Mouse (Mus musculus) c-Kit-positive CD71-negative TER-119-negative erythroid progenitor cells, embryonic 14.5 days (primary cell): ENCODE measurements at regions not wholly inside any gene's neighbourhood (a gene's known extent, or its start where the extent isn't known, plus 50 kb on each side); places are given as distances from the start of the nearest gene placed in this dataset.
"Not testable (repeated sequence)": the region's sequence is repeated elsewhere in the genome, so short reads cannot be mapped to it uniquely, and the experiment has no call there.

ENCODE experiments used
- DNase-seq: peaks from one replicate; pipeline ENCODE4 v3.0.0-alpha.2; 2013; ENCODE audit warnings: low read depth

DNA sequence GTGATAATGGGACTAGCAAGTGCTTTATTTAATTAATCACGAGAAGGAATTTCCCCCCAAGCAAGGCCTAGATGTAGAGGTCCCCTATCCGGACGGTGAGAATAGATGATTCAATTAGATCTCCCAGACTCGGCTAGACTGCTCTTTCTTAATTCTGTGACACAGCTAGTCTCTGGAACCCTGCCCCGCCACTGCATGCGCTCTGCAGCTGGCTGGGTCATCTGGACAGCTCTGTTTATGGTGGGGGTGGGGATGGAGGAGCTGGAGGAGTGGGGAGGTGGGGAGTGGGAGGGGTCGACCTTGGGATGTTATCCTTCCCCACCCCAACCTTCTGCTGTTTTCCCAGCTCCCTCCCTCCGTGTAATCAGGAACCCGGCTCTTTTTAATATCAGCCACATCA is 147.5 kb upstream of the Sfswap start:
- no peak for DNase-seq

DNA sequence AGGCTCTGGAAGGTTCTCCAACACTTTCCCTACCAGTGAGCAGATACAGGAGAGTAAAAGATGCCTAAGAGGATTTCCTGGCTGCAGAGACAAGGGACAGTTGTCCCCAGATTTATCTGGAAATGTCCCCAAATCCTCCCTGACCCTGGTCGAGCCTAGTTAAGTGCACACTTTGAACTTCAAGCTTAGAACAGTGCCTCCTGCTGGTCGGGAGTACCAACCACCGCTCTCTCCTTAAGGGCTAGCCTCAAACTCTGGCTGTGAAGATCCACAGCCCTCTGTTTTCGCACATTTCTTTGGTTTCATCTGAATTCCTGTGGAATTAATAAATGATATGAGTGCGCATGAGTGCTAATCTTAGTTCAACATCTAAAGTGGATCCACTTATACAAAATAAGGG is 146.1 kb upstream of the Sfswap start:
- no peak for DNase-seq

- DNase-seq: no peak
Measured at GRCm38 (mm10) chr5:129361527-129361926, 139.5 kb upstream of the Sfswap start.

GRCm38 (mm10) chr5:129363189-129363588 is 137.8 kb upstream of the Sfswap start:
- DNase-seq: no peak

- DNase-seq: no peak
Measured at GRCm38 (mm10) chr5:129365026-129365425, 136.0 kb upstream of the Sfswap start.

DNA sequence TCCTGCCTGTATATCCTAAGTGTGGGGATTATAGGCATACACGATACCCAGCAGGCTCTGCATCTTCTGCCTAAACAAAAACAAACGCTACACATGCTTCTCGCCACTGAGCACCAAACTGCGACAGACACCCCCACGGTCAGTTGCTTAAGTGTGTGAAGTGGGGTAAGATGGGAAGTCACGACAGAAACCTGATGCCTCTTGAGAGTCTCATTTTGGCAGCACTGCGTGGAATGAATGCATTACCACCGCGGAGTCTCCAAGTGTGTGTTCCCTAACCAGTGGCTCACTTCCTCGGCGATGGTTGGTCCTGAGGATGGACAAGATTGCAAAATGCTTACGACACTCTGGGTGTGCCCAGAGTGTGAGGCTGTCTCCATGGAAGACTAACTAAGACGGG is 133.8 kb upstream of the Sfswap start:
- no peak for DNase-seq

GRCm38 (mm10) chr5:129380861-129381260 is 120.2 kb upstream of the Sfswap start:
- DNase-seq: no peak

GRCm38 (mm10) chr5:129384976-129385375 is 116.0 kb upstream of the Sfswap start:
- DNase-seq: no peak

- DNase-seq: not testable (repeated sequence)
Measured at GRCm38 (mm10) chr5:129385965-129386643, 114.9 kb upstream of the Sfswap start.

- not testable (repeated sequence) for DNase-seq
Measured at GRCm38 (mm10) chr5:129386671-129387070, 114.3 kb upstream of the Sfswap start.

DNA sequence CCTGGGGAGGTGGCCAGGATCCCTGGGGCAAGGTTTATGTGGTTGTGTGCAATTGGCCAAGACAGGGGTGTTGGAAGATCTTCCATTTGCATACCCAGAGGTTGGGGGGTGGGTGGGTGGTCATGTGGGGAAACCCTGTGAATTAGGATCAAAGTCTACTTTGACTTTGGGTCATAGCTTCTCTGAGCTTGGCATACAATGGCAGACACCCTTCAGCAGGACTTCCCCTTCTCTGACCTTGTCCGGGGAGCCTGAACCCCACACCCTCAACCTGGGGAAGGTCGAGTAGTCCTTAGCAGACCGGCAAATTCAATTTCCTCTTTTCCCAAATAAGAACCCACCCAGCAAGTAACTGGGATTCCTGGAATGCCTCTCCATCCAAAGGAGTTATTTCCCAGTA is 113.7 kb upstream of the Sfswap start:
- DNase-seq: no peak

DNA sequence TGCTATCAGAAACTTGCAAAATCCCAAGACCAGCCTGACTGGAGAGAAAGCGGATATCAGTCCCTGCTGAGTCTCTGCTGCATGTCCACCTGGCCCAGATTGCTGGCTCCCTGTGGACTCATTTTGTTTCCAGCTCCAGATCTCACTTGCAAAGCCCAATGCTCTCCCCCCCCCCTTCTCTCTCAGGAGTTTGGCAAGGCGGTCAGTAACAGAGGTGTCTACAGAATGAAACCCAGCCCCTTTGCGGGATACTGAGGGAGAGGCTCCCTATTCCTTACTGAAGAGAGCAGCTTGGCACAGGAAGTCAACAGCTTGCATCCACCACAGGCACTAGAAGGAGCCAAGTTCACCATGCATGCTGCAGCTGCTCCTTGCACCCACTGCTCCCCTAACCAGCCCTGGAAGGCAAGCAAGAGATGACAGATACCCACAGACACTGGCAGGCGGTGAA is 110.1 kb upstream of the Sfswap start:
- no peak for DNase-seq

DNA sequence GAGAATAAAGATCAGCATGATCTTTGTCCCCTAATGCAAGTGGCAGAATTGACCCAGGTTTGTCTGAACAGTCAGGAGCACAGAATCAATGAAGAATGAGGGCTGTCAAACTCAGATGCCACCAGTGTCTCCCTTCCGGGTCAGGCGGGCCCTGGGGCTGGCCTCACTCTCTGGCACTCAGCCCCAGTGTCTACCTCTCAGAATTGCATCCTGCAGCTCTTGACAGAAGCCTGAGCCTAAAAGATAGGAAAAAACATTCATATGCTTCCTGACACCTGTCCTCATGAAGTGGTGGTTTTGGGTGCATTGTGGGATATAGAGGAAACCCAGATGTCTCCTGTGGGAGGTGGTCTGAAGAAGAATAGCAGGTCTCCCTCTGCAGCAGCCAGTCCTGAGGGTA is 107.9 kb upstream of the Sfswap start:
- DNase-seq: no peak

DNA sequence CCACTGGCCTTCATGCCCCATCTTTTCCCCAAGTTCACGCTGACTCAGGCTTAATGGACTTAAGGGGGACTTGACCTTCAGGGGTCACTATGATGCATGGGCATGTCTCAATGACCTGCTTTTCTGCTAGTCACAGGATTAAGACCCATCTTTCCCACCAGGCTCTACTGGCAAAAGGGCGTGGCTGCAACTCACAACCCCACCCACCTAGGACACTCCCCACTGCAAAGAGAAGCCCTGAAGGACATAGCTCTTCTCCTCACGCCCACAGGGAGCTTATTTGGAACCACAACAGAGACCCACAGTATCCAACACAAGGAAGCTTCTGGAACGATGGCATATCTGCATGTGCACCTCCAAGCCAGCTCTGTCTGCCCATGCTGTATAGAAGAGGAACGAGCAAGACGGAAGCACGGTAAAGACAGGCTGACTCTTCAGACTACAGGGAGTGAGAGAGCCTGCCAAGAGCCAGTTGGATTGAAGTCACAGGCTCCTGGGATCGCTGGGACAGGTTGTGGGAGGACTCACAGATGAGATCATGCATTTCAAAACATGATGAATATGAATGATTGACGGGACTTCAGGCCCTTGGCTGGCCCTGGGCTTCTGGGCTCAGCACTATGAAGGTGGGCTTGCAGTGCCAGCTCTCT is 107.3 kb upstream of the Sfswap start:
- DNase-seq: no peak

- no peak for DNase-seq
Measured at GRCm38 (mm10) chr5:129394416-129394815, 106.6 kb upstream of the Sfswap start.

- DNase-seq: no peak
Measured at GRCm38 (mm10) chr5:129397311-129397710, 103.7 kb upstream of the Sfswap start.

DNA sequence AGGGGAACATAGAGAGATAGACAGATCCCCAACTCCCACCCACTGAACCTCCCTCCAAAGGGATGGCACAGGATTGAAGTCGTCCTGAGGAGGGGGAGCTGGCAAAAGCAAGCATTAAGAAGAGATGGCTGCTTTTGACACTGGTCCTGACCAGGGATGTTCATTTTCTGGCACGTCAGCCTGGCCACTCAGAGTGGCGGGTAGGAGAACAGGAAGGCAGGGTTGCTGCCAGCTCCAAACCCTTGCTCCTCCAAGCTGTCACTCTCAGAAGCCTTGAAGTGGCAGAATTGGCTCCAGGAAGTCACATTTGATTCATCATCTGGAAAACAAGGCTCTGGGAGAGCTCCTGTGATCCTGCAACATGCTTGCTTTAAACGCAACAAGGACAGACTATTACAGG is 94.8 kb upstream of the Sfswap start:
- DNase-seq: no peak

- DNase-seq: no peak
Measured at GRCm38 (mm10) chr5:129409440-129410004, 91.5 kb upstream of the Sfswap start.

DNA sequence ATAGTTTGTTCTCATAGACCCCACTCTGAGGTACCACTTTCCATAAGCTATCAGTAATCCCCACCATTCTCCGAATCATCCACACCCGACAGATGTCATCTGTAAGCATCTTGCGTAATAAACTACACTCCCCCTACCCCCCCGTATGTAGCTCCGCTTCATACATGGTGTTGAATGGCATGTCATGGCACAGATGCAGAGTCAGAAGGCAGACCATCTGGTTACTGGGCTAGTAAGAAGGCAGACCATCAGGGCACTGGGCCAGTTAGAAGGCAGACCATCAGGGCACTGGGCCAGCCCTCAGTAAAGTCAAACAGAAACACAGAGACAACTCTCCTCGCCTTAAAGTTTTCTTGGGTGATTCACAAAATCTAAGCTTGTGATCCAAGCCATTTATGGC is 88.9 kb upstream of the Sfswap start:
- DNase-seq: no peak

GRCm38 (mm10) chr5:129414960-129415706 is 85.9 kb upstream of the Sfswap start:
- no peak for DNase-seq

DNA sequence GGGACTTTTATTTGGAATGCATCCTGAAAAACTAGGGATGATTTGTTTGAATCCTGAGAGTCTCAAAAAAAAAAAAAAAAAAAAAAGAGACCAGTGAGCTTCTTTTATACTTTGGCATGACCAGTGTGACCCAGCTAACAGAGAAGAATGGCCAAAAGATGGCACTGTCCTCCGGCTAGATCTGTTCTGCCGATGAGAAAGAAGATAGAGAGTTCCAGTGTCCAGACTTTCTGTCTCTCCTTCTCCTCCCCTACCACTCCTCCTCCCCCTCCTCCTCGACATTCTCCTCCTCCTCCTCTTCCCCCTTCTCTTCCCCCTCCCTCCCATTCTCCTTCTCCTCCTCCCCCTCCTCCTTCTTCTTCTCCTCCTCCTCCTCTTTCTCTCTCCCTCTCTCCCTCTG is 84.6 kb upstream of the Sfswap start:
- no peak for DNase-seq

- no peak for DNase-seq
Measured at GRCm38 (mm10) chr5:129417516-129417915, 83.5 kb upstream of the Sfswap start.

DNA sequence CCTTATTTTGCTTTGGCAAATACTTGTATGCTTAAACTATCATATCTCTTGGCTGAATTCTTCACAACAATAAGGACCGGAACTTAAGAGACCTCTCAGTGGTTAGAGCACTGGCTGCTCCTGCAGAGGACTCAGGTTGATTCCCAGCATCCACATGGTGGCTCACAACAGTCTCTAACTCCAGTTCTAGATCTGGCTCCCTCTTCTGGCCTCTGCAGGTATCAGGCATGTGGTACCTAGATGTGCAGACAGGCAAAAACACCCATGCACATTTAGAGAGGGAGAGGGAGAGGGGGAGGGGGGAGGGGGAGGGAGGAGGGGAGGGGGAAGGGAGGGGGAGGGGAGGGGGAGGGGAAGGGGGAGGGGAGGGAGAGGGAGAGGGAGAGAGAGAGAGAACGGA is 80.0 kb upstream of the Sfswap start:
- DNase-seq: no peak
